Mouse (Mus musculus): ENCODE measurements around the gene Srp14. TPM values are rescaled to one million over a fixed set of nuclear protein-coding genes. Genes with fewer than 3 reads are reported as not detected.

Srp14 gene
- 308 TPM for polyA plus RNA-seq (2017; shearing (Covaris generic))

DNA sequence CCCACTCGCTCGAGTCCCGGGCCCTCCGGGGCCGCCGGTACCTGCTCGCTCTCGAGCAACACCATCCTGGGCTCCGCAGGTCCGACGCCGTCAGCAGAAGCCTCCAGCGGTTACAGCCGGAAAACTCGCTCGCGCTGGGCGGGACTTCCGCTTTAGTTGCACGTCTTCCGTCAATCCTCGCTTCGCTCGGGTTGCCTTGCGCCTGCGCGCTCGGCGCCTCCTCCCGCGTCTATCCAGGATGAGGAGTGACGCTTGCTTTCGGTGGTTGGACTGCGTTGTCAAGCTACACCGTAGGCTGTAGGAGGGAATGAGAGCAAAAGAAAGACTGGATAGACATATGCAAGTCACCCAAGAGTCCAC, at the start of gene Srp14:
TSS of gene Srp14 (minus strand) at position 162 of the 360 bp plus-strand sequence.

Other genes starting within 250 kb of the Srp14 start
- gene Fsip1, start 222.7 kb downstream of the Srp14 start, polyA plus RNA-seq (2017; shearing (Covaris generic)): not detected
- 0.06 TPM for gene Gpr176, start 106.3 kb downstream of the Srp14 start, polyA plus RNA-seq (2017; shearing (Covaris generic))
- 8.6 TPM for gene Eif2ak4, start 91.1 kb downstream of the Srp14 start, polyA plus RNA-seq (2017; shearing (Covaris generic))
- gene Bmf, start 70.0 kb upstream of the Srp14 start, polyA plus RNA-seq (2017; shearing (Covaris generic)): 1.7 TPM
- 4.4 TPM for gene Bub1b, start 118.5 kb upstream of the Srp14 start, polyA plus RNA-seq (2017; shearing (Covaris generic))
- gene Pak6, start 183.6 kb upstream of the Srp14 start, polyA plus RNA-seq (2017; shearing (Covaris generic)): 0.20 TPM
- not detected for gene Ankrd63, start 224.3 kb upstream of the Srp14 start, polyA plus RNA-seq (2017; shearing (Covaris generic))
- gene Plcb2, start 248.7 kb upstream of the Srp14 start, polyA plus RNA-seq (2017; shearing (Covaris generic)): 56.3 TPM